Mouse (Mus musculus) embryo, embryonic 10 days (tissue): ENCODE measurements around the gene 5430427O19Rik.

ENCODE experiments used
- DNase-seq: peaks from one replicate; pipeline ENCODE4 v3.0.0-alpha.2; 2015; ENCODE audit warnings: low spot score

Gene 5430427O19Rik

GRCm38 (mm10) chrX:85869914-85870483 lies at the start of gene 5430427O19Rik:
5430427O19Rik (plus strand) TSS chrX:85870354.
- DNase-seq, result no peak

- no peak for DNase-seq
These were observed 42.3 kb upstream of the 5430427O19Rik start for GRCm38 (mm10) chrX:85827719-85828453.

GRCm38 (mm10) chrX:85829000-85829399 lies 41.2 kb upstream of the 5430427O19Rik start:
- peak; percentile 7 for DNase-seq

GRCm38 (mm10) chrX:85839174-85839573 lies 31.0 kb upstream of the 5430427O19Rik start:
- no peak for DNase-seq

- no peak for DNase-seq
These were observed 14.2 kb upstream of the 5430427O19Rik start for GRCm38 (mm10) chrX:85855938-85856337.

- no peak for DNase-seq
These were observed 13.0 kb upstream of the 5430427O19Rik start for GRCm38 (mm10) chrX:85857169-85857568.

- DNase-seq, result no peak
These were observed 2.1 kb upstream of the 5430427O19Rik start for GRCm38 (mm10) chrX:85868079-85868478.

GRCm38 (mm10) chrX:85871371-85872056 lies 1.4 kb downstream of the 5430427O19Rik start:
- DNase-seq, result no peak

- DNase-seq, result no peak
These were observed 4.2 kb downstream of the 5430427O19Rik start for GRCm38 (mm10) chrX:85874367-85874766.

GRCm38 (mm10) chrX:85875951-85876350 lies 5.8 kb downstream of the 5430427O19Rik start:
- DNase-seq, result no peak

GRCm38 (mm10) chrX:85877747-85878146 lies 7.6 kb downstream of the 5430427O19Rik start:
- no peak for DNase-seq

- no peak for DNase-seq
These were observed 8.1 kb downstream of the 5430427O19Rik start for GRCm38 (mm10) chrX:85878293-85878692.

GRCm38 (mm10) chrX:85879198-85879977 lies 9.2 kb downstream of the 5430427O19Rik start:
- DNase-seq, result peak; percentile 32

GRCm38 (mm10) chrX:85886651-85887050 lies 16.5 kb downstream of the 5430427O19Rik start:
- DNase-seq, result peak; percentile 14

GRCm38 (mm10) chrX:85901195-85901594 lies 31.0 kb downstream of the 5430427O19Rik start:
- DNase-seq, result no peak

- DNase-seq, result peak; percentile 13
These were observed 48.9 kb downstream of the 5430427O19Rik start for GRCm38 (mm10) chrX:85919034-85919433.

GRCm38 (mm10) chrX:85932991-85933390 lies 62.8 kb downstream of the 5430427O19Rik start:
- DNase-seq, result peak; percentile 14
